Mouse (Mus musculus): Measurements from ENCODE around the gene Apoa5. TPM values are rescaled to one million over a fixed set of nuclear protein-coding genes. Genes with fewer than 3 reads are reported as not detected.
A peak's percentile ranks its signal among the peaks of the same experiment; 100 is the strongest.

Apoa5 gene
- under 1 TPM in 1 of 2 experiments, not detected in 1; 0.39 TPM for total RNA-seq (2021)
- long read RNA-seq, experiment 1, result 0 reads
- long read RNA-seq, experiment 2, result 0 reads

GRCm38 (mm10) chr9:46268343-46268873 lies at the start of gene Apoa5:
TSS of gene Apoa5 (plus strand) at chr9:46268633.
- no peak for DNase-seq (ENCODE audit: low spot score in 2 of 2)

GRCm38 (mm10) chr9:46223090-46223489 lies 45.3 kb upstream of the Apoa5 start:
- no peak for DNase-seq (ENCODE audit: low spot score in 2 of 2)

- no peak for DNase-seq (ENCODE audit: low spot score in 2 of 2)
These were observed 44.3 kb upstream of the Apoa5 start for GRCm38 (mm10) chr9:46224101-46224500.

- DNase-seq (ENCODE audit: low spot score in 2 of 2), result no peak
These were observed 43.3 kb upstream of the Apoa5 start for GRCm38 (mm10) chr9:46224945-46225660.

GRCm38 (mm10) chr9:46227064-46227614 lies 41.3 kb upstream of the Apoa5 start:
- no peak for DNase-seq (ENCODE audit: low spot score in 2 of 2)

GRCm38 (mm10) chr9:46228491-46228890 lies 39.9 kb upstream of the Apoa5 start, which contains the start of gene Apoa1:
TSS of gene Apoa1 (plus strand) at chr9:46228580.
- DNase-seq (ENCODE audit: low spot score in 2 of 2), result no peak

GRCm38 (mm10) chr9:46229573-46230449 lies 38.6 kb upstream of the Apoa5 start:
- peak; percentile 62 to 83 for DNase-seq (ENCODE audit: low spot score in 2 of 2)

- no peak for DNase-seq (ENCODE audit: low spot score in 2 of 2)
These were observed 37.9 kb upstream of the Apoa5 start for GRCm38 (mm10) chr9:46230450-46230975.

GRCm38 (mm10) chr9:46235196-46235595 lies 33.2 kb upstream of the Apoa5 start:
- no peak for DNase-seq (ENCODE audit: low spot score in 2 of 2)

GRCm38 (mm10) chr9:46235596-46235648 lies 33.0 kb upstream of the Apoa5 start, which contains the start of gene Apoc3:
TSS of gene Apoc3 (minus strand) at chr9:46235636.
- DNase-seq (ENCODE audit: low spot score in 2 of 2), result no peak

- no peak for DNase-seq (ENCODE audit: low spot score in 2 of 2)
These were observed 32.8 kb upstream of the Apoa5 start for GRCm38 (mm10) chr9:46235649-46236048.

GRCm38 (mm10) chr9:46238850-46239249 lies 29.6 kb upstream of the Apoa5 start:
- no peak for DNase-seq (ENCODE audit: low spot score in 2 of 2)

GRCm38 (mm10) chr9:46240526-46241153 lies 27.8 kb upstream of the Apoa5 start, which contains the start of gene Apoa4:
TSS of gene Apoa4 (plus strand) at chr9:46240696.
- DNase-seq (ENCODE audit: low spot score in 2 of 2), result no peak

- DNase-seq (ENCODE audit: low spot score in 2 of 2), result no peak
These were observed 26.6 kb upstream of the Apoa5 start for GRCm38 (mm10) chr9:46241818-46242217.

GRCm38 (mm10) chr9:46243122-46243521 lies 25.3 kb upstream of the Apoa5 start:
- no peak for DNase-seq (ENCODE audit: low spot score in 2 of 2)

- no peak for DNase-seq (ENCODE audit: low spot score in 2 of 2)
These were observed 24.8 kb upstream of the Apoa5 start for GRCm38 (mm10) chr9:46243584-46243983.

GRCm38 (mm10) chr9:46246752-46247324 lies 21.6 kb upstream of the Apoa5 start:
- peak in 1 of 2 experiments; percentile 50 for DNase-seq (ENCODE audit: low spot score in 2 of 2)

GRCm38 (mm10) chr9:46256177-46256576 lies 12.3 kb upstream of the Apoa5 start:
- DNase-seq (ENCODE audit: low spot score in 2 of 2), result no peak

- DNase-seq (ENCODE audit: low spot score in 2 of 2), result no peak
These were observed 11.6 kb upstream of the Apoa5 start for GRCm38 (mm10) chr9:46256658-46257385.

GRCm38 (mm10) chr9:46257546-46257945 lies 10.9 kb upstream of the Apoa5 start:
- no peak for DNase-seq (ENCODE audit: low spot score in 2 of 2)

Data from gastrocnemius, postnatal 4 days (tissue).